Mouse (Mus musculus): ENCODE results near the gene Pih1d1. TPM values are rescaled to one million over a fixed set of nuclear protein-coding genes. Genes with fewer than 3 reads are reported as not detected.

Gene Pih1d1
- polyA plus RNA-seq, 1 experiment from 2014 or later, result 81.7 TPM

- ATAC-seq (ENCODE audit: low FRiP score), result no peak
- WGBS, result 3% methylated on average over 29 of the region's 29 CpGs
- Histone ChIP-seq H3K27me3 (replicated peaks) (peaks cover 87% of the 10 kb centered on the region), H3K9ac (replicated peaks) (no peak overlapping the region), H3K36me3 (no peaks in the 10 kb centered on the region), H3K4me1 (peaks cover 14% of the 10 kb centered on the region), H3K9me3 (replicated peaks) (no peaks in the 10 kb centered on the region), H3K4me2 (peak overlapping the region; percentile 39), H3K27ac (replicated peaks) (no peak overlapping the region), H3K4me3 (replicated peaks) (peak overlapping the region; percentile 14; the same call in 1 of the 2 replicates)
Observed at GRCm38 (mm10) chr7:45174567-45175280, 20.6 kb downstream of the Pih1d1 start.

- Histone ChIP-seq H3K4me3 (replicated peaks) (no peak overlapping the region), H3K4me2 (no peak overlapping the region), H3K27me3 (replicated peaks) (peaks cover 87% of the 10 kb centered on the region), H3K4me1 (peaks cover 14% of the 10 kb centered on the region), H3K9me3 (replicated peaks) (no peaks in the 10 kb centered on the region), H3K9ac (replicated peaks) (no peak overlapping the region), H3K36me3 (no peaks in the 10 kb centered on the region), H3K27ac (replicated peaks) (no peak overlapping the region)
- 4% methylated on average over 13 of the region's 13 CpGs for WGBS
- no peak for ATAC-seq (ENCODE audit: low FRiP score)
Observed at GRCm38 (mm10) chr7:45175398-45175797, 21.3 kb downstream of the Pih1d1 start.

DNA sequence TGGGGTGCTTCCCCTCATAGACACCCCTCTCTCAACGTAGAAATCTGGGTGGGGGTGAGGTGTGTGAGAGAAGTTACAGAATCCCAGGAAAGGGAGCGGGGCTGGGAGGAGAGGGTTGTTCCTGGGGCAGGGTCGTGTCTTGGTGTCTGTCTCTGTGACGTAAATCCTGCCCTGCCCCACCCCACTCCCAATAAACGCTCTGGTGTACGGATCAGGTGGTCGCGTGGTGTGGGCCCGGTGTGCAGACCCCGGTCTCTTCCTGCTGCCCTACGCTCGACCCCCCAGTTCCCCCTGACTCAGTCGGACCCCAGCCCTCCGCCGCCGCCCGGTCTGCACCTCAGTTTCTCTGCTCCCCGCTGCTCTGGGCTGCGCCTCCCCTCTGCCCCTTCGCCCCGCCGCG, 21.8 kb downstream of the Pih1d1 start:
- H3K27me3 ChIP-seq (replicated peaks), result peaks cover 88% of the 10 kb centered on the region
- peaks cover 15% of the 10 kb centered on the region for H3K4me1 ChIP-seq
- peak overlapping the region; percentile 17 for H3K4me3 ChIP-seq (replicated peaks)
- H3K27ac ChIP-seq (replicated peaks), result no peak overlapping the region
- H3K36me3 ChIP-seq, result no peaks in the 10 kb centered on the region
- 1% methylated on average over 22 of the region's 23 CpGs for WGBS
- H3K9ac ChIP-seq (replicated peaks), result no peak overlapping the region
- no peak for ATAC-seq (ENCODE audit: low FRiP score)
- no peaks in the 10 kb centered on the region for H3K9me3 ChIP-seq (replicated peaks)
- peak overlapping the region; percentile 46 for H3K4me2 ChIP-seq

GRCm38 (mm10) chr7:45176356-45176755, 22.3 kb downstream of the Pih1d1 start:
- Histone ChIP-seq H3K27me3 (replicated peaks) (peaks cover 88% of the 10 kb centered on the region), H3K36me3 (no peaks in the 10 kb centered on the region), H3K4me1 (peaks cover 19% of the 10 kb centered on the region), H3K9me3 (replicated peaks) (no peaks in the 10 kb centered on the region), H3K4me3 (replicated peaks) (peak overlapping the region; percentile 17), H3K4me2 (peak overlapping the region; percentile 46), H3K9ac (replicated peaks) (no peak overlapping the region), H3K27ac (replicated peaks) (no peak overlapping the region)
- no peak for ATAC-seq (ENCODE audit: low FRiP score)
- WGBS, result 2% methylated on average over 31 of the region's 31 CpGs

DNA sequence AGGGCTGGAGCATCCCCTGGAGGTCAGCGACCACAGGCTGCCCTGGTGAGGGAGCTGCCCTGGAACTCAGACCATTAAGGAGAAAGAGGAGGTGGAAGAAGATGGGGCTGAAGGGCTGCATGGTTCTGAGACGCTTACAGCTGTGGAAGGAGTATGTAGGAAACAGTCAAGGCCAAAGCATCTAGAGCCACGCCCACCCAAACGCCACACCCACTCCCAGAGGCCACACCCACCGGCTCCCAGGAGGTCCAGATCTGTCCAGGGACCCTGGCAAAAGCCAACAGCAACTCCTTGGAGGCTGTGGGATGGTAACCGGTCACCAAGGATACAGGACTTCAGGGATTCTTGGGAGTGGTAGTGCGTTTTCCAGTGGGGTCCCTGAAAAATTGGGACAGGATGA, 24.4 kb downstream of the Pih1d1 start:
- Histone ChIP-seq H3K9me3 (replicated peaks) (no peaks in the 10 kb centered on the region), H3K27me3 (replicated peaks) (peaks cover 98% of the 10 kb centered on the region), H3K4me2 (no peak overlapping the region), H3K36me3 (no peaks in the 10 kb centered on the region), H3K4me3 (replicated peaks) (no peak overlapping the region), H3K4me1 (peaks cover 34% of the 10 kb centered on the region), H3K9ac (replicated peaks) (no peak overlapping the region), H3K27ac (replicated peaks) (no peak overlapping the region)
- ATAC-seq (ENCODE audit: low FRiP score), result no peak
- WGBS, result 19% methylated on average over 7 of the region's 7 CpGs

- ATAC-seq (ENCODE audit: low FRiP score), result no peak
- Histone ChIP-seq H3K27ac (replicated peaks) (no peak within 1 kb of the TSS), H3K4me3 (replicated peaks) (no peak within 1 kb of the TSS), H3K9ac (replicated peaks) (no peak within 1 kb of the TSS), H3K9me3 (replicated peaks) (no peaks in the 10 kb centered on the region), H3K27me3 (replicated peaks) (peaks cover 99% of the 10 kb centered on the region), H3K4me2 (no peak within 1 kb of the TSS), H3K36me3 (no peaks in the 10 kb centered on the region), H3K4me1 (peaks cover 34% of the 10 kb centered on the region)
- 32% methylated on average over 7 of the region's 7 CpGs for WGBS
Observed at GRCm38 (mm10) chr7:45179469-45179868, 25.4 kb downstream of the Pih1d1 start, which contains the start of gene Gfy. Gene Gfy, minus strand, starts transcription at chr7:45179569.

GRCm38 (mm10) chr7:45180896-45181477, 26.9 kb downstream of the Pih1d1 start, which contains the start of gene Pth2:
Gene Pth2, plus strand, starts transcription at chr7:45180995.
- peak within 1 kb of the TSS; percentile 68 for H3K4me2 ChIP-seq
- H3K4me1 ChIP-seq, result peaks cover 26% of the 10 kb centered on the region
- H3K36me3 ChIP-seq, result no peaks in the 10 kb centered on the region
- no peak for ATAC-seq (ENCODE audit: low FRiP score)
- no peak within 1 kb of the TSS; the same call in 1 of the 2 replicates for H3K9ac ChIP-seq (replicated peaks)
- no peaks in the 10 kb centered on the region for H3K9me3 ChIP-seq (replicated peaks)
- H3K27me3 ChIP-seq (replicated peaks), result peaks cover 97% of the 10 kb centered on the region
- 9% methylated on average over 20 of the region's 20 CpGs for WGBS
- H3K4me3 ChIP-seq (replicated peaks), result peak within 1 kb of the TSS; percentile 38
- H3K27ac ChIP-seq (replicated peaks), result no peak within 1 kb of the TSS

DNA sequence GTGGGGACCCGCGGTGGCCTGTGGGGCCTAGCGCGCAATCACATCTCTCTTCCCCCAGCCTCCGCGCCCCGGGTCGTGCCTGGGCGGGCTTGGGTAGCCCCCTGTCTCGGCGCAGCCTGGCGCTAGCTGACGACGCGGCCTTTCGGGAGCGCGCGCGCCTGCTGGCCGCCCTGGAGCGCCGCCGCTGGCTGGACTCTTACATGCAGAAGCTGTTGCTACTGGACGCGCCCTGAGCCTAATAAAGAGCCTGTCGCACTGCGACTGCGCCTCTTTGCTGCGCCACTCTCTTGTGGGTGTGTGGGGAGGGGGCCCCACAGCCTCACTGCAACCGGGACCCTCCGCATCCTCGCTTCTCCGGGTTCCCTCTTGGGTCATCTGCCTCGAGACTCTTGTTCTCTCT, 27.4 kb downstream of the Pih1d1 start:
- Histone ChIP-seq H3K9me3 (replicated peaks) (no peaks in the 10 kb centered on the region), H3K9ac (replicated peaks) (no peak overlapping the region; the same call in 1 of the 2 replicates)

DNA sequence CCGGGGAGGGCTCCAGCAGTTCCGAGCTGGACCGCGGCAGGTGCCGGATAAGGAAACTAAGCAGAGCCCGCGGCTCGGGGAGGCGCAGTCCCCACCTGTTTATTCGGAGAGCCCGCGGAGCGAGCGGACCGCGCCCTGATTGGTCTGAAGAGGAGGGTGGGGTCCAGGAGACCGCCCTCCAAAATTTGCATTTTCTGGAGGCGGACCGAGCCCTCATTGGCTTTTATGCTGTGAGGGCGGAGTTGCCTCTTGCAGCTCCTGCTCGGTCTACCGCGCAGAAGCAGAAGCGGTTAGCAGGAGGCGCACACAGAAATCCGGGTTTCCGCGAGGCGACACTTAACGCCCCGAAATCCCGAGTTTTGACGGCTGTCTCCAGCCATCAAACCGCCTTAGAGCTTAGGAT, 28.1 kb downstream of the Pih1d1 start:
- under 1% methylated on average over 34 of the region's 34 CpGs for WGBS
- Histone ChIP-seq H3K9me3 (replicated peaks) (no peaks in the 10 kb centered on the region), H3K27ac (replicated peaks) (no peak overlapping the region), H3K4me2 (peak overlapping the region; percentile 68), H3K36me3 (no peaks in the 10 kb centered on the region), H3K9ac (replicated peaks) (no peak overlapping the region), H3K4me1 (peaks cover 20% of the 10 kb centered on the region), H3K4me3 (replicated peaks) (peak overlapping the region; percentile 38), H3K27me3 (replicated peaks) (peaks cover 95% of the 10 kb centered on the region)
- ATAC-seq (ENCODE audit: low FRiP score), result peak; percentile 86

More for the DNA sequence above, 27.4 kb downstream of the Pih1d1 start:
- WGBS, result 2% methylated on average over 35 of the region's 35 CpGs
- H3K27me3 ChIP-seq (replicated peaks), result peaks cover 95% of the 10 kb centered on the region
- H3K4me3 ChIP-seq (replicated peaks), result peak overlapping the region; percentile 38
- peaks cover 21% of the 10 kb centered on the region for H3K4me1 ChIP-seq
- H3K36me3 ChIP-seq, result no peaks in the 10 kb centered on the region
- ATAC-seq (ENCODE audit: low FRiP score), result no peak
- H3K27ac ChIP-seq (replicated peaks), result no peak overlapping the region
- peak overlapping the region; percentile 68 for H3K4me2 ChIP-seq

DNA sequence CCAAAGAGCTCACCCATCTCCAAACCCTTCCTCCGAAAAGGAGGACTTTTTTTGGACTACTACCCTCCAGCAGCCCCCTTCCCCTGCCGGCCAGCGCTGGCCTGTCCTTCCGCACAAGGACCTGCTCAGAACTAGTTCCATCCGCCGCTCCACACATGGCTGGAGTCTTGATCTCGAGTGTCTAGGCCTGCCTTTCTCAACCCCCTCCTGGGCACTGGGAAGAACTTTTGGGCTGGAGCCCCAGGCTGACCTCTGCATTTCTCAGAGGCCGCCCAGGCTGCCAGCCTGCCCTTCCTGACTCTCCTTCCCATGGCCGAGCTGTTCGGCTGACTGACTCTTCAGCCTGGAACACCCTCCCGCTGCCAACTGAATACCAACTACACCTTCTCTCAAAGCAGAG, 28.5 kb downstream of the Pih1d1 start:
- WGBS, result 16% methylated on average over 11 of the region's 11 CpGs
- H3K9ac ChIP-seq (replicated peaks), result no peak overlapping the region
- no peak; the same call in 1 of the 2 replicates for ATAC-seq (ENCODE audit: low FRiP score)

GRCm38 (mm10) chr7:45183672-45184071, 29.6 kb downstream of the Pih1d1 start:
- H3K9ac ChIP-seq (replicated peaks), result no peak overlapping the region
- no peak overlapping the region for H3K4me3 ChIP-seq (replicated peaks)
- H3K4me2 ChIP-seq, result no peak overlapping the region
- no peaks in the 10 kb centered on the region for H3K36me3 ChIP-seq
- H3K27ac ChIP-seq (replicated peaks), result no peak overlapping the region
- ATAC-seq (ENCODE audit: low FRiP score), result no peak
- peaks cover 83% of the 10 kb centered on the region for H3K27me3 ChIP-seq (replicated peaks)
- no peaks in the 10 kb centered on the region for H3K9me3 ChIP-seq (replicated peaks)
- peaks cover 20% of the 10 kb centered on the region for H3K4me1 ChIP-seq
- WGBS, result 66% methylated on average over 7 of the region's 7 CpGs

More for the DNA sequence above, 28.5 kb downstream of the Pih1d1 start:
- H3K4me3 ChIP-seq (replicated peaks), result peak overlapping the region; percentile 38
- H3K27me3 ChIP-seq (replicated peaks), result peaks cover 91% of the 10 kb centered on the region
- peaks cover 20% of the 10 kb centered on the region for H3K4me1 ChIP-seq
- H3K36me3 ChIP-seq, result no peaks in the 10 kb centered on the region
- peak overlapping the region; percentile 68 for H3K4me2 ChIP-seq
- H3K27ac ChIP-seq (replicated peaks), result no peak overlapping the region
- no peaks in the 10 kb centered on the region for H3K9me3 ChIP-seq (replicated peaks)

DNA sequence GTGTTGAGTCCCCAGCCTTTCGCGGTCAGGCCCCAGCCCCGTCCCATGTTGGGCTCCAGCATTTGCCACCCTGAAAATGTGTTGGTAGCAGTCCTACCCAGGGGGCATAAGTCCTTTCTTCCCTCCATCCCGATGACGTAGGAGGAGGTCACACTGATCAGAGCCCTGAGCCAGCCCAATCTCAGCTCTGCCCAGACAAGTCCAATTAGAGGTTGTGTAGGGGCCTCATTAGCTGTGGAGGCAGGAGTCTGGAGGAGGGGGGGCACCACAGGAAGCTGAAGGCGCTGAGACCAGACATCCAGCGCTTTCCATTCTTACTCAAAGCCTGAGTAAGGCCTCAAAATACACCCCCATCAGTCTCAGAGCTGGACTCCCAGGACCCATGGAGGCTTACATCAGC, 31.8 kb downstream of the Pih1d1 start:
- H3K27me3 ChIP-seq (replicated peaks), result peaks cover 74% of the 10 kb centered on the region

More for the DNA sequence above, 31.8 kb downstream of the Pih1d1 start:
- H3K9me3 ChIP-seq (replicated peaks), result no peaks in the 10 kb centered on the region
- ATAC-seq (ENCODE audit: low FRiP score), result no peak
- H3K27ac ChIP-seq (replicated peaks), result no peak overlapping the region
- 71% methylated on average over 7 of the region's 7 CpGs for WGBS
- no peak overlapping the region for H3K4me2 ChIP-seq
- no peak overlapping the region for H3K4me3 ChIP-seq (replicated peaks)
- no peaks in the 10 kb centered on the region for H3K36me3 ChIP-seq
- peaks cover 20% of the 10 kb centered on the region for H3K4me1 ChIP-seq
- no peak overlapping the region for H3K9ac ChIP-seq (replicated peaks)
